ENCODE assay signal across 8 mouse cellular contexts in genomic region chr16:31201704-31202103, GRCm38 (mm10). TPM values are rescaled to one million over a fixed set of nuclear protein-coding genes. Genes with fewer than 3 reads are reported as not detected.
DNase-seq lines count a peak whose midpoint lies in the region; ATAC-seq lines count a peak whose summit lies in the region.

No protein-coding gene starts in this region.

- H3K27me3 ChIP-seq in heart, embryonic 15.5 days = no peaks in the 10 kb centered on the region
- no peaks in the 10 kb centered on the region for H3K27me3 ChIP-seq in forebrain, embryonic 10.5 days (ENCODE audit: poor library complexity, severe bottlenecking)
- H3K27me3 ChIP-seq in intestine, embryonic 15.5 days (replicated peaks) = no peaks in the 10 kb centered on the region
- no peaks in the 10 kb centered on the region for H3K27me3 ChIP-seq in midbrain, embryonic 14.5 days (ENCODE audit: control insufficient read depth, insufficient read depth, low read length)

- no peak overlapping the region for H3K9ac ChIP-seq in heart, embryonic 15.5 days
- H3K9ac ChIP-seq in intestine, embryonic 15.5 days = no peak overlapping the region
- no peak overlapping the region for H3K9ac ChIP-seq in midbrain, embryonic 14.5 days (replicated peaks; ENCODE audit: low read length)

- peak overlapping the region; percentile 72 for H3K4me2 ChIP-seq in heart, embryonic 15.5 days
- peak overlapping the region; percentile 49 for H3K4me2 ChIP-seq in intestine, embryonic 15.5 days (replicated peaks)
- H3K4me2 ChIP-seq in midbrain, embryonic 14.5 days (ENCODE audit: low read length) = peak overlapping the region; percentile 75

- DNase-seq in heart, adult 8-10 months (ENCODE audit: low spot score) = no peak
- DNase-seq in forebrain, embryonic 10.5 days (ENCODE audit: extremely low spot score, low spot score) = no peak
- DNase-seq in midbrain, embryonic 14.5 days = no peak
- DNase-seq in cerebellum, adult 11 months = no peak
- no peak for DNase-seq in layer of hippocampus, postnatal 36 days
- DNase-seq in embryo, embryonic 10 days (ENCODE audit: low spot score) = no peak

- no peaks in the 10 kb centered on the region for H3K9me3 ChIP-seq in heart, embryonic 15.5 days (replicated peaks)
- no peaks in the 10 kb centered on the region for H3K9me3 ChIP-seq in forebrain, embryonic 10.5 days
- no peaks in the 10 kb centered on the region for H3K9me3 ChIP-seq in intestine, embryonic 15.5 days
- H3K9me3 ChIP-seq in midbrain, embryonic 14.5 days (ENCODE audit: control insufficient read depth, low read length) = no peaks in the 10 kb centered on the region

- WGBS in heart, embryonic 15.5 days = 64% methylated on average over 2 of the region's 2 CpGs
- 84% methylated on average over 2 of the region's 2 CpGs for WGBS in forebrain, embryonic 10.5 days
- 54% methylated on average over 2 of the region's 2 CpGs for WGBS in intestine, embryonic 15.5 days
- WGBS in midbrain, embryonic 14.5 days = 89% methylated on average over 2 of the region's 2 CpGs

- H3K4me3 ChIP-seq in heart, embryonic 15.5 days = no peak overlapping the region
- peak overlapping the region; percentile 91 for H3K4me3 ChIP-seq in forebrain, embryonic 10.5 days
- 0 out of 2 replicates have a peak overlapping the region, but pooled peaks have one; percentile 96 for H3K4me3 ChIP-seq in intestine, embryonic 15.5 days (replicated peaks)
- H3K4me3 ChIP-seq in midbrain, embryonic 14.5 days (replicated peaks; ENCODE audit: low read depth, low read length) = peak overlapping the region; percentile 98; the same call in 1 of the 2 replicates

- no peaks in the 10 kb centered on the region for H3K36me3 ChIP-seq in heart, embryonic 15.5 days
- H3K36me3 ChIP-seq in forebrain, embryonic 10.5 days (replicated peaks) = no peaks in the 10 kb centered on the region
- H3K36me3 ChIP-seq in intestine, embryonic 15.5 days = no peaks in the 10 kb centered on the region
- H3K36me3 ChIP-seq in midbrain, embryonic 14.5 days (ENCODE audit: control insufficient read depth, insufficient read depth, low read length) = no peaks in the 10 kb centered on the region

- H3K4me1 ChIP-seq in heart, embryonic 15.5 days (replicated peaks) = peaks cover 19% of the 10 kb centered on the region
- H3K4me1 ChIP-seq in forebrain, embryonic 10.5 days = peaks cover 37% of the 10 kb centered on the region
- 0 out of 2 replicates have a peak, but pooled peaks cover 2% of the 10 kb centered on the region for H3K4me1 ChIP-seq in intestine, embryonic 15.5 days (replicated peaks)
- peaks cover 20% of the 10 kb centered on the region for H3K4me1 ChIP-seq in midbrain, embryonic 14.5 days (ENCODE audit: control insufficient read depth, insufficient read depth, low read length)

- ATAC-seq in heart, embryonic 15.5 days (replicated peaks; ENCODE audit: insufficient number of reproducible peaks, insufficient read depth, low FRiP score, low read depth) = no peak
- ATAC-seq in intestine, embryonic 15.5 days = peak; percentile 54
- no peak for ATAC-seq in midbrain, embryonic 14.5 days (ENCODE audit: low FRiP score, low TSS enrichment)

- H3K27ac ChIP-seq in heart, embryonic 15.5 days = peak overlapping the region; percentile 96
- peak overlapping the region; percentile 91 for H3K27ac ChIP-seq in forebrain, embryonic 10.5 days
- H3K27ac ChIP-seq in intestine, embryonic 15.5 days = peak overlapping the region; percentile 80
- H3K27ac ChIP-seq in midbrain, embryonic 14.5 days (replicated peaks; ENCODE audit: low read depth, low read length) = peak overlapping the region; percentile 93; the same call in 1 of the 2 replicates

RNA-seq across cellular contexts. Expression of gene Acap2, which starts 0.7 kb away (rescaled TPM):
- polyA plus RNA-seq in heart, embryonic 15.5 days (2015; fragmentation: Nextera tagmentation; extraction: Ambion mirVana) = 10.6 and 12.2 TPM in 2 replicates
- total RNA-seq in heart, adult 8-10 months (2022) = 10 to 100 TPM; 16.8 to 18.6 (median 17.4) TPM
- 18.4 and 19.7 TPM in 2 replicates for polyA plus RNA-seq in forebrain, embryonic 10.5 days (2016; fragmentation: Nextera tagmentation; extraction: Ambion mirVana)
- polyA plus RNA-seq in intestine, embryonic 15.5 days (2015; fragmentation: Nextera tagmentation; extraction: Ambion mirVana) = 17.4 and 18.6 TPM in 2 replicates
- 13.9 and 18.6 TPM in 2 replicates for polyA plus RNA-seq in midbrain, embryonic 14.5 days (2014; fragmentation: Nextera tagmentation; extraction: Ambion mirVana)
- total RNA-seq in layer of hippocampus, postnatal 36 days (2021) = 100 to 1,000 TPM; 131 to 145 TPM
